Mouse (Mus musculus) layer of hippocampus, postnatal 10 days (tissue): ENCODE data around the gene Sema6d. TPM values are rescaled to one million over a fixed set of nuclear protein-coding genes. Genes with fewer than 3 reads are reported as not detected.

ENCODE experiments used
- DNase-seq, 2 experiments: peaks; one replicate each; pipeline ENCODE4 v3.0.0; 2021; ENCODE audit warnings: low spot score in 2 of 2
- total RNA-seq, 2 experiments: library from RNA; stranded (reverse); gene quantifications; 2 replicates each; pipeline ENCODE4 v1.2.3; 2021

Gene Sema6d
- total RNA-seq, 2 experiments from 2014 or later: 92.1 to 97.7 TPM

DNA sequence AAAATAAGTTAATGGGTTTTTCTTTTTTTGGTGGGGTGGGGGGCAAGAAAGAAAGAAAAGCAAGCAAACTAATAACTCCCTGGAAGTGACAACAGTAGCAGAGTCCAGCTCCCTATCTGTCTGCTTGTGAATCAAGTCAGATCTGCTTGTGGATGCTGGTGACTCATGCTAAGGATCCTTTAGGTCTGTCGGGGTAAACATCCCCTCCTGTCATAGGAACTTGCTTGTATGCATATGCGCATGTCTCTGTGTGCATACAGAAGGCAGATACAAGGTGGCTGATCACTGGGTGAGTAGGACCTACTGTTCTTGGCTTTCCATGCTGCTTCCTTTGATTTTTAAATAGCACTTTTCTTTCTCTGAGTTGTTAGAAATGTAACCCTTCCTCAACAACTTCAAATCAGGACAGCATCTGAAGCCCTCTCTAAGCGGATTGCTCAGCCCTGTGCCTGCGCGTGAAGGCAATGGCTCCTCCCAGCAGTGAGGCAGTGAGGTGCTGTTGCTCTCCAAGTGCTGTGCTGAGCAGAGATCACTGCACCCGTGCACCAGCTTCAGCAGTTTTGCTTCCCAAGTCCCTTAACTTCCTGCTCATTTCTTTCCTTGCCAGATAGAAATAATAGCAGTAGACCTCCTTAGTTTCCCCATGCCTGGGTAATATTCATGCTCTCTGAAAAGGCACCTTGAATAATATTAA, 550.9 kb downstream of the Sema6d start:
- DNase-seq: no peak

DNA sequence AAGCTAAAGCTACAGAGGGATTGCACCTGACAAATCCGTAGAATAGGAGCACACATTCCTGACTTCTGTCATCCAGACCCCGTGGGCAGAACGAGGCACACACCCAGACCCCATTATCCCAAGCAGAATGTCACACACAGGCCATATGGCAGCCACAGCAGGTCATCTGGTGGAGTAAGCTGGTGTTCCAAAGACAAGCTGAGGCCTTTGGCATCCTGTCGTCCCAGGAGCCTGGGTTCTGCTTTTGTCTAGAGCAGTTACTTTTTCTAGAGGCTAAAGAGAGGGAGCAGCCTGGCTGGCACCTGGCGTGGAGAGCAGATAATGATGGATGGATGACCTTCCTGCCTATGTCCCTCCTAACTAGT, 551.4 kb downstream of the Sema6d start:
- peak in 1 of 2 experiments; percentile 45 for DNase-seq

DNA sequence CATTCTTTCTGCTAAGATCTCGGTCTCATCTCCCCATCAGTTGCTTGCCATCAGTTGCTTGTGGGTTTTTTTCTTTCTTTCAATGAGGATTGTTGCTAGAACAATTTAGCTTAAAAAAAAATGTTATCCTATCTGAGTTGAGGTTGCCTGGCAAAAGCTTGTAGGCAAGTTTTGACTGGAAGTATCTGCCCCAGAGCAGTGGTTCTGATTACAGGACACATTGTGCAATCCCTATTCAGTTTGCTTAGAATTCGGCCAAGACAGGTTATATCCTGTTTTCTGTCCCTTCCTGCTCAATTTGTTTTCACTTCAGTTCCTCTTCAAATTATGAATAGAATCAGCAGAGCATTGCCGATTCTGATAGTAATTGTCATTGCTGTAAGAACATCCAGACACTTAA, 552.4 kb downstream of the Sema6d start:
- no peak for DNase-seq

GRCm38 (mm10) chr2:124650609-124651008, 560.8 kb downstream of the Sema6d start:
- DNase-seq: no peak

GRCm38 (mm10) chr2:124651146-124651545, 561.4 kb downstream of the Sema6d start:
- DNase-seq: no peak

GRCm38 (mm10) chr2:124653161-124653560, 563.4 kb downstream of the Sema6d start:
- DNase-seq: peak in 1 of 2 experiments; percentile 39

DNA sequence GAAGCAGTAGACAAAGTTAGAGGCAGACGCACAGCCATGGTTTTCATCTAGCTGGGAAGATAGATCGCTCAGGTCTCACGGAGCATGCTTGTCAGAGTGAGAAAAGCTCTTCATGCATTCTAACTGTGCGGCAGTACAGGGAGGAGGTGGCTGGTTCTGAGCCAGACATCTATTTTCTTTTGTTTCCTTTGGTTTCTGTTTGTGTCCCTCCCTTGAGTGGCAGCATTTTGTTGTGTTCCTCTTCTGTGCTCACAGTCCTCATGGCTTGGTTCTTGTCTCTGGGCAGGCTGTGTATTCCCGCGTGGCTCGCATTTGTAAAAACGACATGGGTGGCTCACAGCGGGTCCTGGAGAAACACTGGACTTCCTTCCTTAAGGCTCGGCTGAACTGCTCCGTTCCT, 567.6 kb downstream of the Sema6d start:
- no peak for DNase-seq

DNA sequence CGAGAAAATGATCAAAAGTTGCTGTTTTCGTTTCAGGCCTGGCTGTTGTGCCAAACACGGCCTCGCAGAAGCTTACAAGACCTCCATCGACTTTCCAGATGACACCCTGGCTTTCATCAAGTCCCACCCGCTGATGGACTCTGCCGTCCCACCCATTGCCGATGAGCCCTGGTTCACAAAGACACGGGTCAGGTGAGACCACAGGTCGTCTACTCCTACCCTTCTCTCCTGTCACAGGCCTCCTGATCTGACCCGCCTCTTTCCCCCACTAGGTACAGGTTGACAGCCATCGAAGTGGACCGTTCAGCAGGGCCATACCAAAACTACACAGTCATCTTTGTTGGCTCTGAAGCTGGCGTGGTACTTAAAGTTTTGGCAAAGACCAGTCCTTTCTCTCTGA, 568.6 kb downstream of the Sema6d start:
- DNase-seq: no peak

DNA sequence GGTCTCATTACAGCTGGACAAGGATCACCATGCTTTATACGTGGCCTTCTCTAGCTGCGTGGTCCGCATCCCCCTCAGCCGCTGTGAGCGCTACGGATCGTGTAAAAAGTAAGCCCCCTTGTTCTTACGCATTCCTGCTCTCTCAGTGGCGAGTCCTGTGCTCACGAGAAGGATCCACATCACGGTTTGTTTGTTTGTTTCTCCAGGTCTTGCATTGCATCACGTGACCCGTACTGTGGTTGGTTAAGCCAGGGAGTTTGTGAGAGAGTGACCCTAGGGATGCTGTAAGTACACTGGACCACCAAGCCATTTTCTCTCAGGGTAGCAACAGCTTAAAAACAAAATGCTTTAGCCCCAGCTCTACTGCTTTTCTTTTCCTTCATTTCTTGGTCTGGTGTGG, 569.8 kb downstream of the Sema6d start:
- DNase-seq: no peak

DNA sequence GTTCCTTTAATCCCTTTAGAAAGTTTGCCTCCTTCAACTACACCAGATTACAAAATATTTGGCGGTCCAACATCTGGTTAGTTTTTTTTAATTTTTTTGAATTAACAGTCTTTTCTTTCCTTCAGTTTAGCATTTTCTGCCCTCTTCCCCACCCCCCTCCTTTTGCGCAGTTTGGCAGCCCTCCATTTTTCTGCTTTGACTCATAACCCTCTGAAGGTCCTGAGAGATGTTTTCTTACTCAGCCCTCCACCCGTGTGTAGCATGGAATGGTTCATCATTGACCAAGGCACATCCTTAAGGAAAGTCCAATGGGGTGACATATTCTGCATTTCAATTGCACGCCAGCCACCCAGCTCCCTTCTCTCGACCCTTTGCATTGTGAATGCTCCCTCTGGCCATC, 570.9 kb downstream of the Sema6d start:
- DNase-seq: no peak

DNA sequence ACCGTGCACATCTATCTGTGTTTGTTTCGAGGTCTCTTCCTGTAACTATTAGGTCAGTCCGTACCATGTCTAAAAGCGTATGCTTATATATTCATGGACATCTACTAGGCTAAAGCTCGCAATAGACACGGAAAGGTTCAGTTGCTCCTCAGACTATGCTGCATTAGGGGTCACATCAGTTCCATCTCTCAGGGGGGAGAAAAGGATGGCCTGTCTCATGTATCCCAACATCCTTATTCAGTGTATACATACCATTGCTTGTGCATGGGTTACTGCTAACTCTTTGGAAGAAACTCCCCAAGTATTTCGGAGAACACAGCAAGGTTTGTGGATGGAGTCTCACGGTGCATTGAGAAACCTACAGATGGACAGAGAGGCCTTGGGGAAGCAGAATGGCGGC, 571.5 kb downstream of the Sema6d start:
- no peak for DNase-seq

GRCm38 (mm10) chr2:124662257-124662656, 572.5 kb downstream of the Sema6d start:
- no peak for DNase-seq

- DNase-seq: no peak
These were observed 574.4 kb downstream of the Sema6d start for GRCm38 (mm10) chr2:124664191-124664590.

DNA sequence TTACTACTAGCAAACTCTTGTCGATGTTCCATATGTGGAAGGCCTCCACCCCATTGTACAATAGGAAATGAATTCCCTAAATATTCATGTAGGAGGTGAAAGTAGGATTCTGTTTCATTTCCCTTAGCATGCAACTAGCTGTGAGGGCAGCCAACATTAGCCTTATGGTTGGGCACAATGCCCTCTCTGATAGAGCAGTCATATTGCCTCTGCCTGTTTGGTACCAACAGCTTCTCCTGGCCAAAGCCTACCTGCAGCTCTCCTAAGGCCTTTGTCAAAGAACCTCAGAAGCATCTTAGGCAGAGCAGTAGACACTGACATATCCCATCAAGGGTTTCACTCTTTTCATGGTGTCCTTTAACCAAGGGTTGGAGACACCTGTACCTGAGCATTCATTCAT, 578.7 kb downstream of the Sema6d start:
- no peak for DNase-seq

- DNase-seq: no peak
These were observed 583.3 kb downstream of the Sema6d start for GRCm38 (mm10) chr2:124673117-124673516.

DNA sequence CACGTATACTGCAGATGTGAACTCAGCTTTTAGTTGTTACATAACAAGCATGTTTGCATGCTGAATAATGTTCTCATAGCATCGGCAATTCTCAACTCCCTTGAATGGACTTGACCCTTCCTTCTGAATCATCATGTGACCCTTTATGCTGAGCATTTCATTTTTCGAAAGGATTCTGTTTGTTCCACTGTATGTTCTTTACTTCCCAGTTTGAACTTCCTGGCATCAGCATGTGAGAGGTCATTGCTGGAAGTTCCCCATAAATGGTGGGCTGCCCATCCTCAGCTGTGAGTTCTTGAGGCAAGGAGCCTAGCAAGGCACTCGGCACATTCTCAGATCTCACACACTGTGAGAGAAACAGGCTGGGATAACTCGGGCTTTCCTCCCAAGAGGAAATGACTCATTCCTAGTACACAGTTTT, 594.7 kb downstream of the Sema6d start:
- no peak for DNase-seq

GRCm38 (mm10) chr2:124690372-124690771, 600.6 kb downstream of the Sema6d start:
- DNase-seq: no peak

DNA sequence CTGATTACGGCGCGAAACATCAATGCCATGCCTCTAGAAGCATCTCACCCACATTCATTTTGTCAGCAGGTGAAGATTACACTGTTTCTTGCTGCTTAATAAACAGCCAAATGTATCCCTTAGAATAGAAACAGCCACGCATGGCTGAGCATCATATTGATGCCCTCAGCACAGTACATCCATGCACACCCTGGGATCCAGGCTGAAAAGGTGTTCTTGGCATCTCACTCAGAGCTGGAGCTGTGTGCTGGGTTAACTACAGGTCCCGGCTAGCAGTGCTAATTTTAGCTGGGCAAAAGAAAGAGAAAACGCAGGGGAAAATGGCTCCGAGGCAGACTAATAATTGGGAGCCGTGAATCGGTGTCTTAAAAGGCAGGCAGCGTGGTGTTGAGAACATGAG, 612.9 kb downstream of the Sema6d start:
- no peak for DNase-seq

DNA sequence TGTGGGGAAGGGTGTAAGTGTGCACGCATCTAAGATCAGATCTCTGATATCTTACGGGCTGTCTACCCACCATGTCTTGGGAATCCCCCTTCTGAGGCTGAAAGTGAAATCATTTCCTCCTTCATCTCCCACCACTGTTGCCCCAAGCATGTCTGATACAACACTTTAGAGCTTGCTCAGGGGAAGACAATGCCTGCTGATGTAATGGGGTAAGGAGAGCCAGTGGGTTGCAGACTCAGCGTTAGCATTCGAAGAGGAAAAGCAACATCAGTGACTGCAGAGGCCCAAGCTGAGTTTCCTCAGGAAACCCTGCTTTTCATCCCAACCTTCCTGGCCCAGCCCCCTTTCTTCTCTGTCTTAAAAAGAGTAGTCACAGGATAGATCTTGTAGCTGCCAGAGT, 615.2 kb downstream of the Sema6d start:
- DNase-seq: no peak

DNA sequence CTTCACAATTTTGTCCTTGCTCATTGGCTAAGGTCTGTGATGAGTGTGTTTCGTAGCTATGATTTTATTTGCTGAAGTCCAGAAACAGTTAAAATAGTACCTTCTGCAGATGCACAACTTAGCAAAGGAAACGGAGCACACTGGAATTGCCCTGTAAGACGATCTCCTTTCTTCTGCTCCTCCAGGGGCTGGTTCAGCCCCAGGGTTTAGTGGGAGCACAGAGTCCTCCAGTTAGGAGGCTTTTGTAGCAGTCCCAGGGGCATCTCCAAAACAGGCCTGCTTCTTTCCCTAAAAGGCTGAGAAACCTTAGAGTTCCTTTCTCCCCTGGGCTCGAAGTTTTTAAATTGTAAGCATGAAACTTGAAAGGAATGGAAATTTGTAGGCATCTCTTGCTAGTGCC, 616.0 kb downstream of the Sema6d start:
- DNase-seq: no peak

DNA sequence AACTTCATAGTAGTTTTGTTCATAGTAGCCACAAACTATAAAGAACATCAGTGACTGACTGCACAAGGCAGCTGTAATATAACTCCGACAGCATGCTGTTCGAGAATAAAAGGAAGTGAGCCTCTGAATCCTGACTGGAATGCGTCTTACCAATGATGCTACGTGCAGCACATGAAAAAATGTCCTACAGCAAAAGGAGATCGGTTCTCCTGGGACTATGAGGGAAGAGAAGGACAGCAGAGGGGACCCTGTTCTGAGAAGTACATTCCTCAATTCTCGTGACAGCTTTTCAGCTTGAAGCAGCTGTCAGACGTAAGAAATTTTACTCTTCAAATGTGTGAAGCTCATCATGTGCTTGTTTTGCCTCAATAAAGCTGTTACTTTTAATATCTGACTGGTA, 617.1 kb downstream of the Sema6d start:
- DNase-seq: no peak
